Mouse (Mus musculus): ENCODE results near the gene Tmem121. TPM values are rescaled to one million over a fixed set of nuclear protein-coding genes. Genes with fewer than 3 reads are reported as not detected.
A peak's percentile ranks its signal among the peaks of the same experiment; 100 is the strongest.

Gene Tmem121
- polyA plus RNA-seq, 1 experiment = 66.9 TPM

DNA sequence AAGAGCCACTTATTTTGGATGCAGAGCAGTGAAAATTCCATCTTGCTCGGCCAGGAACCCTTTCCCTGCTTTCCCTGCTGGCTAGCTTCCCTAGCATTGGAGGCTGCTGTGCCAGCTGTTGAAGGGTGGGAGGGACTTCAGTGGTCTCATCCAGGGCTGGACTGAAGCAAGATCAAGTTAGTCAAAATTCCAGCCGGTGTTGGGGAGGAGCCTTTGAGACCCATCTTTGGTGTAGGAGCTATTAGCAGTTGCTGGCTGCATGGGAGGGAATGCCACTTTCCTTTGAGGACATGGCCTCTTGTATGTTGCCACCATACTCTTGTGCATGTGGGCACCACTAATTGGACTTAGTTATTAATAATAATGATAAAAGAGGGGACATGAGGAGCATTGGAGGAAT is 27.5 kb downstream of the Tmem121 start:
- DNase-seq (ENCODE audit: low read depth) = no peak
- TF ChIP-seq CTCF (IDR thresholded peaks at IDR 0.05; ENCODE audit: borderline replicate concordance, extremely low read depth, insufficient read depth, insufficient read length) (no peak), POLR2A (IDR thresholded peaks at IDR 0.05; ENCODE audit: borderline replicate concordance, extremely low read depth, insufficient read depth, insufficient read length, poor library complexity, severe bottlenecking) (no peak)

DNA sequence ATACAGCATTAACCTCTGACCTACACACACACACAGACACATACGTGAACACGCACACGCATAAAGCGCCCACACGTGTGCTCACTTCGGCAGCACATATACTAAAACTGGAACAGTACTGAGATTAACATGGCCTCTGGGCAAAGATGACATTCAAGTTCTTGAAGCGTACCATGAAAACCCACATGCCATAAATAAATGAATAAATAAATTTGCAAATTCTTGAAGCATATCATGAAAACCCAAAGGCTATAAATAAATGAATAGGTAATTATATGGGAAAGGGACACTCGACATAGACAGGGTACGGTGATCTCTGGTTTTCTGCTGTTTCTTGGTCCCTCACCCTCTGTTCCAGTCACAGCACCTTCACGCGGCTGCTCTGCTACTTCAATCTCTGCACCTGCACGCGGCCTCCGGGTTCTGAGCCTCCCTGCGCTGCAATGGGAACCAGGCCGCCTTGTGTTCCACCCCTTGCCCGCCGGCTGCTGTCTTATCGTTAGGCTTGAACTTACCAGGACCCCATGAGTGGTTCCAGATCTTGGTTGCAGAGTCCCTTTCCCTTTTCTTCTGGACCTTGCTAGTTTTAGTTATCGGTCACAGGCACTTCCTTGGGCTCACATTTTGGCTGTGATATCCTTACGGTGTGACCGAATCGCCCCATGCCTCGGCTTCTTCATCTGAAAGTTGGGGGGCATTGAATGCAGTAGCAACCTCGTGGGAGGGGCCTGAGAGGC is 28.5 kb downstream of the Tmem121 start:
- TF ChIP-seq CTCF (IDR thresholded peaks at IDR 0.05; ENCODE audit: borderline replicate concordance, extremely low read depth, insufficient read depth, insufficient read length) (no peak), POLR2A (IDR thresholded peaks at IDR 0.05; ENCODE audit: borderline replicate concordance, extremely low read depth, insufficient read depth, insufficient read length, poor library complexity, severe bottlenecking) (no peak)

DNA sequence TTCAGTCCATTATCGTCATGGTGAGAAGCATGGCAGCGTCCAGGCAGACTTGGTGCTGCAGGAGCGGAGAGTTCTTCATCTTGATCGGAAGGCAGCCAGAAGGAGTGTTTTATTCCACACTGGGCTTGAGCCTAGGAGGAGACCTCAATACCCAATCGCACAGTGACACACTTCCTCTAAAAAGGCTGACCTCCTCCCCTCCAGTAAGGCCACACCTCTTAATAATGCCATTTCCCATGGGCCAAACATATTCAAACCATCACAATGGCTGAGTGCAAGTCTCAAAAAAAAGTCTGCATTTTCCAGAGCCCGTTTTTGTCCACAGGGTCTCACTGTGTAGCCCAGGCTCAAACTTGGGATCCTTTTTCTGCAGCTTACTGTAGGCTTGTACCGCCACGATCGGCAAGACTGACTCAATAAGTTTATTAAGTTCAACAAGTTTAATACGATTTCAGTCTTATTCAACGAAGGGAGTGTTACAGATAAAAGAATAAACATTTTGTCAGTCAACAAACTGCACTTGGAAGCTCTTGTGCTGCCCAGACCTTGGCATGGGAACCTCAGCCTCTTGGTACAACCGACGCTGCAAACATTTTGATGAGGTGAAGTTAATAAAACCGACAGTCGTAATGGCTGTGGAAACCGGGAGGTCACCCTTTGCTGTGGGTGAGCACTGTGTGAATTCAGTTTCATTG is 29.4 kb downstream of the Tmem121 start:
- DNase-seq (ENCODE audit: low read depth) = no peak
- no peak for TF ChIP-seq CTCF (IDR thresholded peaks at IDR 0.05; ENCODE audit: borderline replicate concordance, extremely low read depth, insufficient read depth, insufficient read length)
- TF ChIP-seq POLR2A (IDR thresholded peaks at IDR 0.05; ENCODE audit: borderline replicate concordance, extremely low read depth, insufficient read depth, insufficient read length, poor library complexity, severe bottlenecking) = no peak

More for the DNA sequence above, 28.5 kb downstream of the Tmem121 start:
- no peak for DNase-seq (ENCODE audit: low read depth)

DNA sequence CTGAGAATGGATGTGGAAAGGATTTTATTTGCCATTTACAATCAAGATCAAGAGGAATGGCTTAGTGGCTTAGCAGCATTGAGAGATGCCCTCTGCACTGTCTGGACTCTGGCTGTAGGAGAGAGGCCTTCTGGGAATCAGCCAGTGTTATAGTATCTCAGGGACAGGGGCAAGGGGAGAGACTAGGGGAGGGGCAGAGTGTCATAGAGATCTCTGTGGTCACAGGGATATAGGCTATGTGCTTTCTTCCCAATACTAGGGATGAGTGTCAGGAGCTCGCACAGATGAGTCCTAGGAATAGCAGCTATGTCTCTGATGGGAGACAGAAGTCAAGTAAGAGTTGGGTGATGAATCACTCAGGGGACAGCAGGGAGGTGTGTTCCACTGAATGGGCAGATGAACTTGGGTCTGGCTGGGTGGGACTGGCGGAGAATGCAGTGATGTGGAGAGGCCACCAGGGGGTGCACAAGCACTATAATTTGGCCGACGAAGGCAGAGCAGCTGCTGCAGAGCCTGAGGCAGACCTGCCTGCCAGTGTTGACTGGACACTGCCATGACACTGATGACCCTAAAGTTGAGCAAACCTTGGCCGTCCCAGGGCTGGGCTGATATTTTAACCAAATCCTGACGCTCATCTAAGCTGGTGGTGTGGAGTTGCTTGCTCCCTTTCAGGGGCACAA is 30.1 kb downstream of the Tmem121 start:
- DNase-seq (ENCODE audit: low read depth) = peak; percentile 62

DNA sequence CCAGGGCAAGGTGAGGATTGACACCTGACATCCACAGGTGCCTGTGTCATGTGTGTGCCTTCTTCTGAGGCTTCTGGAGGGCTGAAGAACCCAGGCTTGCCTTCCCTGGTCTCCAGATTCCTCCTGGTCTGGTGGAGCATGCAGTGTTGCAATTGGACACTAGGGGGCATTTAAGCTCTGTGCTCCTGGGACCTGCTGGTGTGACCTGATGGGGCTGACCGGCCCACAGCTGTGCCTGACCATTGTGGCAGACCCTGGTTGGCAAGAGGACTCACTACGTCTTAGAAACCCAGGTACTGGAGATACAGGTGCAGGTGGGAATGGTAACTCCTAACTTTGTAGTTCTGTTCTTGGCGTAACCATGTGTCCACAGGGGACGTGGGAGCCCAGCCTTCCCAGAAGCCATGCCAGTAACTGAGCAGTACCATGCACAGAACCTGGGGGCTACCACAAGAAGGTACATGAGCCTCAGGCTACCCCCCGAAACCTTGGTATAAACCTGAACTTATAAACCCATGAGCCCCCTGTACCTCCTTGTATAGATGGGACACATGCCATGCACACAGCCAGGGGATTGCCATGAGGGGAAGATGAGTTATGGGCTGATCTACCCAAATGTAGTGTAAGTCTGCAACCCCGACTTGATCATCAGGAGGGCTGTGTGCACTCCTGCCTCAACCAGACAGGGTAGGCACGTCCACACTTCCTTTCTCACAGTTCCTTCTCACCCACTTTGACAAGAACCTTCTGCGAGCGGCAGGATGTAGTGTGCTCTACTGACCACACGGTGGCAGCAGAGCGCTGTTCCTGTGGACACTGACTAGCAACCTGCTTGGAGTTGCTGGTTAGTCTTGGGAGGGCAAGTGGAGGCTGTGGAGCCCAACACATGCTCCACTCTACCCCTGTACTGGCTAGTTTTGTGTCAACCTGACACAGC is 31.8 kb downstream of the Tmem121 start:
- DNase-seq (ENCODE audit: low read depth) = peak; percentile 86
- TF ChIP-seq CTCF (IDR thresholded peaks at IDR 0.05; ENCODE audit: borderline replicate concordance, extremely low read depth, insufficient read depth, insufficient read length) (peak; percentile 98), POLR2A (IDR thresholded peaks at IDR 0.05; ENCODE audit: borderline replicate concordance, extremely low read depth, insufficient read depth, insufficient read length, poor library complexity, severe bottlenecking) (no peak)

More for the DNA sequence above, 30.1 kb downstream of the Tmem121 start:
- TF ChIP-seq POLR2A (IDR thresholded peaks at IDR 0.05; ENCODE audit: borderline replicate concordance, extremely low read depth, insufficient read depth, insufficient read length, poor library complexity, severe bottlenecking) (no peak), CTCF (IDR thresholded peaks at IDR 0.05; ENCODE audit: borderline replicate concordance, extremely low read depth, insufficient read depth, insufficient read length) (peak; percentile 90)

DNA sequence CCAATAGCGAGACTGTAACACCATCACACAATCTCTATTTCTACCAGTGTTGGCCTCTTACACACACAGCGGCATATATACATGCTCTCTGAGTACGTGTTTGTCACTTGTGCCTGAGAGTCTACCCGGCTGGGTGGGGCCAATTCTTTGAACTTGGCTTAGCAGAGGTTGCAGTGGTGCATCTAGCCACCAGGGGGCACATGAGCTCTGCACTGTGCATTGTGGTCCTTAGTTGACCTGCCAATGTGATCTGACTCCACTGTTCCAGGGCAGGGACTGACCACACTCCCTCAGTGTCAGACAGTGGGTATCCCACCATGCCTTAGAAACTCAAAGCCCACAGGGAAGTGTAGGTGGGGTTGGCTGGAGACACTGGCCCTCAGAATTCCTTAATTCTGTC is 34.1 kb downstream of the Tmem121 start:
- peak; percentile 24 for DNase-seq (ENCODE audit: low read depth)
- TF ChIP-seq CTCF (IDR thresholded peaks at IDR 0.05; ENCODE audit: borderline replicate concordance, extremely low read depth, insufficient read depth, insufficient read length) = peak; percentile 56
- TF ChIP-seq POLR2A (IDR thresholded peaks at IDR 0.05; ENCODE audit: borderline replicate concordance, extremely low read depth, insufficient read depth, insufficient read length, poor library complexity, severe bottlenecking) = no peak

DNA sequence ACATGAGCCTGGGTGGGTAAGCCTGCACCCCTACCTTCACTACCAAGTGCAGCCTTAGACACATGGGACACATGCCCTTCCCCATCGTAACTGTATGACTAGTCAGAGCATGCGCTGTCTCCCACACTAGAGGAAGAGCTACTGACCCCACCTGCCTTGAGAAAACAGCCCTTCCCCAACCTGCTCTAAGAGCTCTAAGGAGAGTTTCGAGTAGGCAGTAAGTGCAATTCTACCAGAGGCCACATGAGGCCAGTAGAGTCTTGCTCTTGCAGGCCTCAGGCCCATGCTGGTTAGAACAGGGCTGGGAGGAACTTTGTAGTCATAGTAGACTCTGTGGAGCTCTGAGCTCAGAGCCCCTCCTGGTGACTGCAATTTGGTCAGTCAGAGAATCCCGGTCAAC is 34.7 kb downstream of the Tmem121 start:
- peak; percentile 75; the same call in 1 of the 2 replicates for TF ChIP-seq CTCF (IDR thresholded peaks at IDR 0.05; ENCODE audit: borderline replicate concordance, extremely low read depth, insufficient read depth, insufficient read length)
- no peak for TF ChIP-seq POLR2A (IDR thresholded peaks at IDR 0.05; ENCODE audit: borderline replicate concordance, extremely low read depth, insufficient read depth, insufficient read length, poor library complexity, severe bottlenecking)
- peak; percentile 61 for DNase-seq (ENCODE audit: low read depth)

DNA sequence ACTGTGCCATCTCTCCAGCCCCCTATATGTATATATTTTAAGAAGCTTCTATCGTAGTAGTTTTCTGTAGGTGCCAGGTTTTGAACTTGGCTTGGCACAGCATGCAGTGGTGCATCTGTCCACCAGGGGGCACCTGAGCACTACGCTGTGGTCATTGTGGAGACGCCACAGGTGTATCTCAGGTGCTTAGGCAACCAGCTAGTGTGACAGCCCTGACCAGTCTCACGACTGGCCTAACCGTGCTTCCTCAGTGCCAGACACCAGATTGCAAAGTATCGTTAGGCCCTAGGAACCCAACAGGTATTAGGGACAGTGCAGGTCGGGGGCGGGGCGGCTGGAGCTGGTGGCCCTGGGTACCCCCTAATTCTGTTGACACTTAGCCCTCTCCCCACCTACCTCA is 35.6 kb downstream of the Tmem121 start:
- DNase-seq (ENCODE audit: low read depth) = no peak
- TF ChIP-seq POLR2A (IDR thresholded peaks at IDR 0.05; ENCODE audit: borderline replicate concordance, extremely low read depth, insufficient read depth, insufficient read length, poor library complexity, severe bottlenecking) (no peak), CTCF (IDR thresholded peaks at IDR 0.05; ENCODE audit: borderline replicate concordance, extremely low read depth, insufficient read depth, insufficient read length) (peak; percentile 55; the same call in 1 of the 2 replicates)

DNA sequence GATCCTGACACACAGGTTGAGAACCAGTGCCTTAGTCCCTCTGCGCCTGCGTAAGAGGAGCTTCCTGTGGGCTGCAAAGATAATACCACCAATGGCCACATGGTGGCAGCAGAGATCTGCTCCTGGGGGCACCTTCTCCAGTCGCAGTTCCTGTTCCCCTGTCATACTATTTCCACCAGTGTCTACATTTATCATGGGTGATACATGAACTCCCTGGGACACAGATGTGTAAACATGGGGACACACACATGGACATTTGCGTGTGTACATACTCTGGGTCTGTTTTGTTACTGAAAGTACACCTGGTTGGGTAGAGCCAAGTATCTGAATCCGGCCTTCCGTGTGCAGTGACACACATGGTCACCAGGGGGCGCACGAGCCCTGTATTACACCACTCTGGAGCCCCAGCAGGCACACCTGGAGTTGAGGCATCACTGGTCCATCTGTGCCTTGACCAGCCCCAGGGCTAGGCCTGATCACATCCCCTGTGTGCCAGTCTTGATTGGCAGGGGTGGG is 36.4 kb downstream of the Tmem121 start:
- TF ChIP-seq CTCF (IDR thresholded peaks at IDR 0.05; ENCODE audit: borderline replicate concordance, extremely low read depth, insufficient read depth, insufficient read length) (peak; percentile 83), POLR2A (IDR thresholded peaks at IDR 0.05; ENCODE audit: borderline replicate concordance, extremely low read depth, insufficient read depth, insufficient read length, poor library complexity, severe bottlenecking) (no peak)
- peak; percentile 79 for DNase-seq (ENCODE audit: low read depth)

DNA sequence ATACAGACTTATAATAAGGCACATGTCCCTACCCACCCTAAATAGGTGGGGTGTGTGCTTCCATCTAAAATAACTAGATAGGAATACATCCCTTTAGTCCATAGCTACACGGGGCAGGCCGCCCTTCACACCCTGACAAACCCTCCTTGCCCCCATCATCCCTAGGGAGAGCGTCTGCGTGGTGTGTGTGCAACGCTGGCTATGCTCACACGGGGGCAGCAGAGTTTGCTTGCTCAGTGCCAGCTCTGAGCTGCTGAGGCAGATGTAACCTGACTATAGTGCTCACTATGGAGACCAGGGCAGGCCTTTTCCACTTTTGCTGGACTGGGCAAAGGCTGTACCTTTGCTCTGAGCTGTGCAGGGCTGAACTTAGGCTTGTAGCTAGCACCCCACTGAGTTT is 37.0 kb downstream of the Tmem121 start:
- TF ChIP-seq POLR2A (IDR thresholded peaks at IDR 0.05; ENCODE audit: borderline replicate concordance, extremely low read depth, insufficient read depth, insufficient read length, poor library complexity, severe bottlenecking) (no peak), CTCF (IDR thresholded peaks at IDR 0.05; ENCODE audit: borderline replicate concordance, extremely low read depth, insufficient read depth, insufficient read length) (peak; percentile 67)
- DNase-seq (ENCODE audit: low read depth) = peak; percentile 48
